Mouse (Mus musculus): ENCODE measurements around the gene Tubal3. TPM values are rescaled to one million over a fixed set of nuclear protein-coding genes. Genes with fewer than 3 reads are reported as not detected.

Gene Tubal3
- polyA plus RNA-seq, 1 experiment from 2014 or later = 54.2 TPM

- H3K4me1 ChIP-seq (ENCODE audit: control insufficient read depth, insufficient read depth, low read length) = no peaks in the 10 kb centered on the region
- H3K27me3 ChIP-seq (replicated peaks; ENCODE audit: control insufficient read depth, insufficient read depth, low read length) = no peaks in the 10 kb centered on the region
- no peak overlapping the region for H3K27ac ChIP-seq (ENCODE audit: low read length)
- 90% methylated on average over 4 of the region's 4 CpGs for WGBS
- no peak for ATAC-seq
- H3K4me3 ChIP-seq (ENCODE audit: low read length) = no peak overlapping the region
- no peaks in the 10 kb centered on the region for H3K36me3 ChIP-seq (ENCODE audit: control insufficient read depth, insufficient read depth, low read length)
- no peak overlapping the region for H3K4me2 ChIP-seq (ENCODE audit: low read depth, low read length)
- no peaks in the 10 kb centered on the region for H3K9me3 ChIP-seq (ENCODE audit: control insufficient read depth, low read length)
- no peak overlapping the region for H3K9ac ChIP-seq (ENCODE audit: low read depth, low read length)
These were observed 31.4 kb downstream of the Tubal3 start for GRCm38 (mm10) chr13:3949477-3949876.

GRCm38 (mm10) chr13:3951198-3951914, 33.3 kb downstream of the Tubal3 start:
- Histone ChIP-seq H3K9ac (ENCODE audit: low read depth, low read length) (no peak overlapping the region), H3K4me2 (ENCODE audit: low read depth, low read length) (no peak overlapping the region), H3K36me3 (ENCODE audit: control insufficient read depth, insufficient read depth, low read length) (no peaks in the 10 kb centered on the region), H3K9me3 (ENCODE audit: control insufficient read depth, low read length) (no peaks in the 10 kb centered on the region), H3K4me1 (ENCODE audit: control insufficient read depth, insufficient read depth, low read length) (no peaks in the 10 kb centered on the region), H3K27ac (ENCODE audit: low read length) (no peak overlapping the region), H3K4me3 (ENCODE audit: low read length) (no peak overlapping the region), H3K27me3 (replicated peaks; ENCODE audit: control insufficient read depth, insufficient read depth, low read length) (no peaks in the 10 kb centered on the region)
- 71% methylated on average over 6 of the region's 6 CpGs for WGBS
- ATAC-seq = no peak

GRCm38 (mm10) chr13:3968849-3969248, 50.8 kb downstream of the Tubal3 start:
- no peak overlapping the region for H3K4me3 ChIP-seq (ENCODE audit: low read length)
- H3K4me1 ChIP-seq (ENCODE audit: control insufficient read depth, insufficient read depth, low read length) = no peaks in the 10 kb centered on the region
- H3K27ac ChIP-seq (ENCODE audit: low read length) = no peak overlapping the region
- 88% methylated on average over 4 of the region's 4 CpGs for WGBS
- no peak overlapping the region for H3K4me2 ChIP-seq (ENCODE audit: low read depth, low read length)
- no peaks in the 10 kb centered on the region for H3K9me3 ChIP-seq (ENCODE audit: control insufficient read depth, low read length)
- no peaks in the 10 kb centered on the region for H3K36me3 ChIP-seq (ENCODE audit: control insufficient read depth, insufficient read depth, low read length)
- H3K27me3 ChIP-seq (replicated peaks; ENCODE audit: control insufficient read depth, insufficient read depth, low read length) = no peaks in the 10 kb centered on the region
- no peak overlapping the region for H3K9ac ChIP-seq (ENCODE audit: low read depth, low read length)
- ATAC-seq = no peak

Small RNAs within 50 kb of the gene (microRNA-seq; reads per million reads assigned to microRNA genes)
- gene Gm22460 = not detected

Other genes starting within 250 kb of the Tubal3 start
- not detected in 2 replicates for gene Calml3, start 114.0 kb upstream of the Tubal3 start, polyA plus RNA-seq (2015; fragmentation: Nextera tagmentation; extraction: Ambion mirVana)
- gene Calm4, start 80.5 kb upstream of the Tubal3 start, polyA plus RNA-seq (2015; fragmentation: Nextera tagmentation; extraction: Ambion mirVana) = 0.39 TPM in 1 of 2 replicates, not detected in the other
- gene Calm5, start 64.1 kb upstream of the Tubal3 start, polyA plus RNA-seq (2015; fragmentation: Nextera tagmentation; extraction: Ambion mirVana) = not detected in 2 replicates
- gene Net1, start 54 bp upstream of the Tubal3 start, polyA plus RNA-seq (2015; fragmentation: Nextera tagmentation; extraction: Ambion mirVana) = 146 and 148 TPM in 2 replicates
- gene Ucn3, start 27.1 kb downstream of the Tubal3 start, polyA plus RNA-seq (2015; fragmentation: Nextera tagmentation; extraction: Ambion mirVana) = 0.66 and 0.81 TPM in 2 replicates
- 6.4 and 9.3 TPM in 2 replicates for gene Akr1c14, start 130.7 kb downstream of the Tubal3 start, polyA plus RNA-seq (2015; fragmentation: Nextera tagmentation; extraction: Ambion mirVana)
- 0.39 and 0.49 TPM in 2 replicates for gene Akr1c18, start 232.4 kb downstream of the Tubal3 start, polyA plus RNA-seq (2015; fragmentation: Nextera tagmentation; extraction: Ambion mirVana)

All from intestine, embryonic 16.5 days (tissue).